Mouse (Mus musculus) liver, embryonic 14.5 days (tissue): ENCODE data around the gene Gja10.

ENCODE experiments used
- CTCF ChIP-seq: IDR thresholded peaks from 2 replicates; pipeline ENCODE4 v1.5.1; 2016; ENCODE audit warnings: antibody characterized with exemption, low read depth, control low read depth
- EP300 ChIP-seq: IDR thresholded peaks from 2 replicates; pipeline ENCODE4 v1.6.1; 2016; ENCODE audit warnings: antibody characterized with exemption, low read depth

DNA sequence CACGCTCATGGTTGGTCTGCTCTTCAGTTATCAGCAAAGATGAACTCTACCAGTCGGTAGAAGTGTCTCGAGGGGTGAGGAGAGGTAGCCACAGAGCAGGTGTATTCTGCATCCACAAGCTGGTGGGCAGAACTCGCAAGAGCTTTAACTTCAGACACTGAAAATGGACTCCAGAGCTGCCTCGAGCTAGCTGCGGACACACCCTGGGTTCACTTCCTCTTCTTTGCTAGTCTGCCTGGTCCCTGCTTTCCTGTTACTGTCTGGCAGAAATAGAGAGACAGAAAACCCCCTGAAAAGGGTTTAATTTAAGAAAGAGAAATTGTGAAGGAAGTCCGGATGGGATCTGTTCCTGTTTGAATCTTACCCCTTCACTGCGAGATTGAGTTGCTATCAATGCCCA is 37.6 kb downstream of the Gja10 start:
- TF ChIP-seq CTCF: no peak
- no peak for TF ChIP-seq EP300
